Comparison of ENCODE assay signal across 8 mouse cellular contexts in genomic region chr2:167942199-167942925, GRCm38 (mm10). TPM values are rescaled to one million over a fixed set of nuclear protein-coding genes. Genes with fewer than 3 reads are reported as not detected.
DNase-seq lines count a peak whose midpoint lies in the region; ATAC-seq and TF ChIP-seq lines count a peak whose summit lies in the region.

No protein-coding gene starts in this region.

- H3K4me2 ChIP-seq in heart, postnatal 0 days (ENCODE audit: low read depth, low read length), result peak overlapping the region; percentile 38
- peak overlapping the region; percentile 27 for H3K4me2 ChIP-seq in lung, embryonic 15.5 days

- 23% methylated on average over 8 of the region's 8 CpGs for WGBS in heart, postnatal 0 days
- WGBS in lung, embryonic 15.5 days, result 14% methylated on average over 8 of the region's 8 CpGs

- peak; percentile 17 for DNase-seq in ES-CJ7 (ENCODE audit: low read depth, low spot score)
- DNase-seq in adrenal gland, adult 2 months, result peak; percentile 86
- peak; percentile 92 for DNase-seq in fibroblast of lung, adult 2 months (ENCODE audit: low read depth)
- DNase-seq in heart, postnatal 0 days (ENCODE audit: low spot score), result peak; percentile 88
- peak; percentile 83 for DNase-seq in kidney, postnatal 14 days
- DNase-seq in right cerebral cortex, postnatal 10 days (ENCODE audit: low spot score in 2 of 2), result peak; percentile 78 to 85

- H3K9me3 ChIP-seq in heart, postnatal 0 days (replicated peaks; ENCODE audit: control insufficient read depth, low read length), result no peaks in the 10 kb centered on the region
- H3K9me3 ChIP-seq in lung, embryonic 15.5 days, result no peaks in the 10 kb centered on the region

- H3K4me3 ChIP-seq in heart, postnatal 0 days (ENCODE audit: low read depth, low read length), result no peak overlapping the region
- 0 out of 2 replicates have a peak overlapping the region, but pooled peaks have one; percentile 0 for H3K4me3 ChIP-seq in lung, embryonic 15.5 days

- ATAC-seq in heart, postnatal 0 days (ENCODE audit: insufficient read depth, low read depth), result peak; percentile 78
- ATAC-seq in lung, embryonic 15.5 days (ENCODE audit: borderline replicate concordance, extremely low read depth, low FRiP score, low TSS enrichment), result peak; percentile 82
- ATAC-seq in erythroblast, adult 5-6 weeks (replicated peaks; ENCODE audit: low FRiP score, poor library complexity, severe bottlenecking), result no peak

- no peak for TF ChIP-seq CTCF in heart, postnatal 0 days (IDR thresholded peaks at IDR 0.05; ENCODE audit: low read depth)

- no peaks in the 10 kb centered on the region for H3K27me3 ChIP-seq in heart, postnatal 0 days (ENCODE audit: control insufficient read depth, insufficient read depth, low read length)
- no peaks in the 10 kb centered on the region for H3K27me3 ChIP-seq in lung, embryonic 15.5 days

- no peak overlapping the region for H3K9ac ChIP-seq in heart, postnatal 0 days (replicated peaks; ENCODE audit: low read depth, low read length)
- H3K9ac ChIP-seq in lung, embryonic 15.5 days, result no peak overlapping the region

- H3K4me1 ChIP-seq in heart, postnatal 0 days (ENCODE audit: control insufficient read depth, insufficient read depth), result peaks cover 58% of the 10 kb centered on the region
- H3K4me1 ChIP-seq in lung, embryonic 15.5 days, result peaks cover 73% of the 10 kb centered on the region

- H3K36me3 ChIP-seq in heart, postnatal 0 days (replicated peaks; ENCODE audit: control insufficient read depth, insufficient read depth, low read length), result no peaks in the 10 kb centered on the region
- H3K36me3 ChIP-seq in lung, embryonic 15.5 days, result no peaks in the 10 kb centered on the region

- peak overlapping the region; percentile 82 for H3K27ac ChIP-seq in heart, postnatal 0 days (ENCODE audit: low read depth)
- peak overlapping the region; percentile 87 for H3K27ac ChIP-seq in lung, embryonic 15.5 days

- no peak for TF ChIP-seq EP300 in heart, postnatal 0 days (IDR thresholded peaks at IDR 0.05; ENCODE audit: low read depth)

RNA-seq across cellular contexts. Expression of gene Ptpn1, which starts 10.5 kb away (rescaled TPM):
- 10 to 100 TPM; 55.1 to 71.3 TPM for total RNA-seq in adrenal gland, adult 2 months (2021)
- polyA plus RNA-seq in adrenal gland, adult 2 months (2012; rRNA removed), result 52.3 and 57.9 TPM in 2 replicates
- 22.0 and 28.8 TPM in 2 replicates for total RNA-seq in heart, postnatal 0 days (2014; rRNA removed; ENCODE audit: low replicate concordance)
- 36.5 and 37.9 TPM in 2 replicates for polyA plus RNA-seq in heart, postnatal 0 days (2015; fragmentation: Nextera tagmentation; extraction: Ambion mirVana)
- 65.8 and 74.4 TPM in 2 replicates for polyA plus RNA-seq in lung, embryonic 15.5 days (2015; fragmentation: Nextera tagmentation; extraction: Ambion mirVana)
- 11.7 and 11.9 TPM in 2 replicates for total RNA-seq in erythroblast, adult 5-6 weeks (2015; ENCODE audit: low replicate concordance)
- 8.9 and 9.1 TPM in 2 replicates for total RNA-seq in erythroblast, adult 5-6 weeks (2017; ENCODE audit: low replicate concordance)

Comparison
In these comparisons a context has a peak if more than half of its experiments do, and no peak if none do; other contexts are left out.
1. DNase-seq: peak in every context shown above with its lines; median percentile 92 in fibroblast of lung, adult 2 months; 88 in heart, postnatal 0 days; 86 in adrenal gland, adult 2 months; 83 in kidney, postnatal 14 days; 82 in right cerebral cortex, postnatal 10 days; 17 in ES-CJ7.